Mouse (Mus musculus): ENCODE data around the gene Cilp.
A peak's percentile ranks its signal among the peaks of the same experiment; 100 is the strongest.
"Not testable (repeated sequence)": the region's sequence is repeated elsewhere in the genome, so short reads cannot be mapped to it uniquely, and the experiment has no call there.

Cilp gene

GRCm38 (mm10) chr9:65264959-65265358 is at the start of gene Cilp:
Cilp (plus strand) TSS chr9:65265180.
- no peak for DNase-seq

GRCm38 (mm10) chr9:65215494-65216126 is 49.4 kb upstream of the Cilp start:
- no peak for DNase-seq

GRCm38 (mm10) chr9:65216972-65217371 is 48.0 kb upstream of the Cilp start:
- no peak for DNase-seq

- no peak for DNase-seq
Observed at GRCm38 (mm10) chr9:65217661-65218060, 47.3 kb upstream of the Cilp start.

- DNase-seq, result no peak
Observed at GRCm38 (mm10) chr9:65218916-65219315, 46.1 kb upstream of the Cilp start.

- DNase-seq, result not testable (repeated sequence)
Observed at GRCm38 (mm10) chr9:65220398-65220797, 44.6 kb upstream of the Cilp start.

- no peak for DNase-seq
Observed at GRCm38 (mm10) chr9:65223927-65224326, 41.1 kb upstream of the Cilp start.

GRCm38 (mm10) chr9:65225795-65226194 is 39.2 kb upstream of the Cilp start:
- DNase-seq, result peak; percentile 54

GRCm38 (mm10) chr9:65230250-65230649 is 34.7 kb upstream of the Cilp start:
- no peak for DNase-seq

- DNase-seq, result no peak
Observed at GRCm38 (mm10) chr9:65231284-65231683, 33.7 kb upstream of the Cilp start.

GRCm38 (mm10) chr9:65233243-65233985 is 31.6 kb upstream of the Cilp start:
- DNase-seq, result no peak

GRCm38 (mm10) chr9:65234734-65235133 is 30.2 kb upstream of the Cilp start:
- no peak for DNase-seq

GRCm38 (mm10) chr9:65235601-65236000 is 29.4 kb upstream of the Cilp start:
- DNase-seq, result no peak

GRCm38 (mm10) chr9:65237616-65238015 is 27.4 kb upstream of the Cilp start:
- peak; percentile 59 for DNase-seq

GRCm38 (mm10) chr9:65238191-65238760 is 26.7 kb upstream of the Cilp start:
- DNase-seq, result peak; percentile 62

- DNase-seq, result peak; percentile 38
Observed at GRCm38 (mm10) chr9:65239176-65239575, 25.8 kb upstream of the Cilp start.

GRCm38 (mm10) chr9:65239731-65240130 is 25.2 kb upstream of the Cilp start:
- DNase-seq, result no peak

GRCm38 (mm10) chr9:65240587-65240986 is 24.4 kb upstream of the Cilp start:
- no peak for DNase-seq

GRCm38 (mm10) chr9:65241973-65242372 is 23.0 kb upstream of the Cilp start:
- DNase-seq, result no peak

GRCm38 (mm10) chr9:65243249-65243648 is 21.7 kb upstream of the Cilp start:
- DNase-seq, result peak; percentile 8

GRCm38 (mm10) chr9:65244036-65244806 is 20.8 kb upstream of the Cilp start:
- DNase-seq, result no peak

- DNase-seq, result peak; percentile 22
Observed at GRCm38 (mm10) chr9:65247502-65248376, 17.2 kb upstream of the Cilp start.

- DNase-seq, result no peak
Observed at GRCm38 (mm10) chr9:65248377-65248690, 16.6 kb upstream of the Cilp start.

All from lung, postnatal 14 days (tissue).